Mouse (Mus musculus) ovary, postnatal 36 days (tissue): ENCODE measurements around the gene Edem2.
"Not testable (repeated sequence)": the region's sequence is repeated elsewhere in the genome, so short reads cannot be mapped to it uniquely, and the experiment has no call there.

Experiments
- DNase-seq: peaks from one replicate; pipeline ENCODE4 v3.0.0; 2022; ENCODE audit warnings: low spot score, mixed read lengths

The Edem2 gene

DNA sequence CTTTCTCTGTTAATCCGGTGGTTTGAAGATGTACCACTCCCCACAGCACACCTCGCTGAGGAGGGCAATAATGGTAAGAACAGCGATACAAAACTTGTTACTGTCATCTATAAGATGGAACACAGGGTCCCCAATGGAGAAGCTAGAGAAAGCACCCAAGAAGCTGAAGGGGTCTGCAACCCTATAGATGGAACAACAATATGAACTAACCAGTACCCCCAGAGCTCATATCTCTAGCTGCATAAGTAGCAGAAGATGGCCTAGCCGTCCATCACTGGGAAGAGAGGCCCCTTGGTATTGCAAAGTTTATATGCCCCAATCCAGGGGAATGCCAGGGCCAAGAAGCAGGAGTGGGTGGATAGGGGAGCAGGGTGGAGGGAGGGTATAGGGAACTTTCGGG is 6.5 kb upstream of the Edem2 start, which contains the start of gene Gm17581:
Gene Gm17581, minus strand, starts transcription at position 101 of the 400 bp plus-strand sequence.
- not testable (repeated sequence) for DNase-seq

DNA sequence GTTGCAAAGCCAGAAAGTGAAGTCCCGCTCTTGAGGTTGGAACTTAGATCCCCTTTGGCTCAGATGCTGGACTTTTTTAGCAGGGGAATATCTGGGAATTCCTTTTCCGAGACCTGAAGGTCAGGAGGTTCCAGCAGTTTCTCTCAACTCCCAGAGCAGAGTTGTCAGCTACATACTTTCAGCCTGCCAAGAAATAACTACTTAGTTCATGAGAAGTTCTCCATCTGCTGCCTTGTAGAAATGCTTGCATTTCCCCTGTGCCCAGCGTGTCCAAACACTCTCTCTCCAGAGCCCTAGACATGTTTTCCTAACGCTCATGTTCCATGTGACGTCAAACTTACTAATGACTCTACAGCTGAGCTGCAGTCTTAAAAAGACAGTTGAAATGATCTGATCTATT is 5.8 kb upstream of the Edem2 start:
- DNase-seq, result no peak

DNA sequence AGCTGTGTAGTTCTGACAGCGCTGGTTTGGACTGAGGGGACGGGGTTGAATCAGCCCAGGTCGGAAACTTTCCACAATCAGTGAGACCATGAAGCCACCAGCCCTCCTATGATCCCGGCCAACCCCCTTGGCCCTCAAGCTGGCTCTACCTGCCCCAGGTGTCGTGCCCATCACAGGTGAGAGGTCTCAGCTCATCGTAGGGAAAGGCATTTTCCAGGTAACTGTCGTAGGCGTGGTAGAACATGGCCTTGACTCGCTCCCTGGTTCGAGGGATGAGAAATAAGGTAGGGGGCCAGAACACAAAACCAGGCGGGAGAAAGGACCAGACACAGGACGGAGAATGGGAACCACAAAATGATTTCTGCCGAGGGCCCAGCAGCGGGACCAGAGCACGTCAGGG is 533 bp downstream of the Edem2 start:
- DNase-seq, result no peak

DNA sequence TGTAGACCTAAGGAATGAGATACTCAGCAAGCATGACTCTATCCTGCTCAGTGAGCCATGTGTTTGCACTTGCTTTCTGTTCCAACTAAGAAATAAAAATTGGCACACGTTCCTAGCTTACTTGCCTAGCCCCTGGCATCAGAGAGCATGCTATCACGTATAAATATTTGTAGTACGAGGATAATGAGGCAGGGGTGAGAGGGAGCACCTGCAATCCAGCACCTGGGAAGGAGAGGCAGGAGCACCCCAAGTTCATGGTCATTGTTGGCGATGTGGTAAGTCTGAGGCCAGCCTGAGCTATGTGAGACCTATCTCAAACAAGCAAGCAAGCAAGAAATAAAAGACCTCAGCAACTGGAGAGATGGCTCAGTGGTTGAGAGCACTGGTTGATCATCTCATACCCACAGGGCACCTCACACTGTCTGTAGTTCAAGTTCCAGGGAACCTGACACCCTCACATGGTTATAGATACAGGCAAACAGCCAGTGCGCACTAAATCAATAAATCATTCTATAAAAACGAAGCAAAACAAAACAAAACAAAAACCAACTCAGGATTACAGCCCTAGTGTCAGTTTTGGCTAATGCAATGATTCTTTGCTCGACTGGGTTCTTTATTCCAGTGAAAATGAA is 1.4 kb downstream of the Edem2 start:
- no peak for DNase-seq

DNA sequence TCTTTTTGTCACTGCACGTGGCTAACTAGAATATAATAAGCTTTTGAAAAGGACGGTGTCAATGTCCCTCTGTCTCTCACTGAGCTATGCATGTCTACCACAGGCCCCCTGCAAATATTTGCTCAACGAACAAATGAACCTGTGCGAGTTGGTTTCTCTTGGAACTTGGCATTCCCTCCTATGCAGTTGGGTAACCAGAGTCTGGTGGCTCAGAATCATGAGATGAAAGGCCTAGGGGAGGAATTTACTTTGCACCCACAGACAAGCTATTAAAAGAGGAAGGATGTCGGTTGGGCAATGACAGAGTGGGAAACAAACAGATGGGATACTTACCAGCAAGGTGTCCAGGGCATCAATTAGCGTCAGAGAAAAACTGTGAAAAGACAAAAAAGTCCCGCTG is 3.0 kb downstream of the Edem2 start:
- no peak for DNase-seq

DNA sequence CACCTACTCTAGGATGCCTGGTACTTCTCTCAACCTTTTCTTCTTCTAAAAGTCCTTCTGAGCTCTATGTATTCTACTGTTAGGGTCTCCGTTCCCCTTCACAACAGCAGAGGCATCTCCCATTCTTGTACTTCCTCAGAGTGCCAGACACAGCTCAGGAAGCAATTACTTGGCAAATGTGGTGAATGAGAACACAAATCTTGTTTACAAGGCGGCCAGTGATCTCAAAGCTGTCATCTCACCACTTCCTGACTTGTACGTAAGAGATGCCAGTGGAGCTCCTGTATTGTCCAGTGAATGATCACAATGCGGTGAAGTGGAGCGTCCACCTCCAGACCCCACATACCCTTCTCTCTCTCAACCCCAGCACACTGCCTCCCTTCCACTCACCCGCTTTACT is 4.7 kb downstream of the Edem2 start:
- no peak for DNase-seq

DNA sequence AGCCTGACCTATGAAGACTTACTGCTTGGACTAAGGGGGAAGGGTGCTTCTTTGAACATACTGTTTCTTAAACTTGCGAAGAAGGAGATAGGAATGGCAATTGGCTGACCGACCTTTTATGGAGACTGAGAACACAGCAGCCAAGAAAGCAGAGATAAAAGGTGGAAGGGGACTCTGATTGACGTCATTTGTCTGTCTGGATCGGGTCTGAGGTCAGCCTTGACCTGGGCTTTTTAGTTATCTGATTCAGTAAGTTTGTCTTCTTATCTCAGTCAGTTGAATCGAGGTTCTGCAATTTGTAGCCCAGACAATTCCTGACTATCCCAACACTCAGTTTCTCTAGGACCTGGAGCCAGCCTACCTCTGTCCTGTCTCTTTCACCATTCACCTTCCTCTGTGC is 5.2 kb downstream of the Edem2 start:
- no peak for DNase-seq

DNA sequence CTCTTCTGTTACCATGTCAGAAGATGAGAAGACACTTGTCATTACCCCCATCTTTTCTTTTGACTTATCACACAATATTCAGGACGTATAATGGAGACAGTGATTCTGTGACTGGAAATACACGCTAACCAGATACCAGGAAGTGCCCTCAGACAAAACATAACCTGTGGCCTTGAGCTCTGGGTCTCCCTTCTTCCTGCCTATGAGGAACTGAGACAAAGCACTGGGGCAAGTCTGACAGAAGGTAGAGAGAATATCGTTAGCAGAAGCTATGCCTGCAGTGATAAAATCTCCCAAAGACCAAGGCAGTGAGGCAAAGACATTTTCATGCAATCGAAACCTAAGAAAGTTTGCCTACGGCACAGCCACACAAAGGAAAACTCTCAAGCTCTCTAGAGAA is 8.7 kb downstream of the Edem2 start:
- DNase-seq, result no peak

DNA sequence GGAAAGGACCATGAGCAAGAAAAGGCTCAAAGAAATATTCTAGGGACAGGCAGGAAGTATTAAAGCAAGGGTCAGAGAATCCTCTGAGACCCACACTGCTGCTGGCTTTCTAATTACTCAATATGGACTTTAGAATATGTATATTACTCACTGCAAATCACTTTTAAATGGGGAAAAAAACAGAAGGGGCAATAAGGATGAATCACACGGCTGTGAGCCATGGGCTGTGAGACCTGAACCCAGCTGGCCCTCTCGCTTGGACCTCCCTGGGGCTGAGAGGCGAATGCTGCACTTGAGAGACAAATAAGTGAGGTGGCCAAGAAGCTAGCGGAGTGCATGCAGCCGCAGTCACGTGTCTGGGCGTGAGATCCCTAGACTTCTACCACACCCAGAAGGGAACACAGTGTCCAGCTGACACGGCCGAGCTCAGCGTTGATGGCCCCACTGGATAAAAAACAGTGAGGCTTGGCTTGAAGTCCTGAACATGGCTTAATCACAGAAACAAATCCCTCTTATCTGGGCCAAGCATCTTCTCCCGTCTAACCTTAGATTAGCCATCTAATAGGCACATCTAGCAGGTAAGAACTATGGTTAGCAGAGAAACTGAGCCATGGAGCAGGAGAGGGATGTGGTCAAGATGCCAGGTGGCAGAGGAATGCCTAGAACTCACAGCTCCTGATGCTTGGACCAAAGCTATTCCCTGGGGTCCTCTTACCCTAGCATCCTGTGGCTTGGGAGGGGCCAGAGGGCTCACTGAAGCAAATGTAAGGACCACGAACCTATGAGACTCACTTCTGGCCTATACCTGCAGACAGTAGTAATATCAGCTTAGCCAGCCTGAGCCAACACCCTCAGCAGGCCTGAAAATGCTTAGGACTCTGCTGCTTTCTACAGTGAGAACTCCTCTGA is 11.9 kb downstream of the Edem2 start:
- no peak for DNase-seq

DNA sequence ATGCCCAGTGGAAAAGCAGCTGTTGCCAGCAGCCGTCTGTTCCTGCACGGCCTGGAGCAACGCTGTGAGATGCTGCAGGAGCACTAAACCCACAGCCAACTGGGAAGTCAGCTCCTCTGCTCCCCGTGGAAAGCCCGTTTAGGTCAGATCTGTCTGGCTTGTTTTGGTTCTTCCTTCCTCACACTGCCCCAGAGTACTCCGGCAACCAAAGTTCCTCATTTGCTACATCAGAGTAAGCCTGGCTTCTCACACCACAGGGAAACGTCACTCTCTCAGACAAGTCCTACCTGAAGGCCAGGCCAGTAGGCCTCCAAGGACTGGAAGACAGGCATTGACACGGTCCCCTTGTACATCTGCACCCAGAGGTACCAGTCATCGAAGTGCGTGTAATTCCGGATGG is 18.7 kb downstream of the Edem2 start:
- no peak for DNase-seq

DNA sequence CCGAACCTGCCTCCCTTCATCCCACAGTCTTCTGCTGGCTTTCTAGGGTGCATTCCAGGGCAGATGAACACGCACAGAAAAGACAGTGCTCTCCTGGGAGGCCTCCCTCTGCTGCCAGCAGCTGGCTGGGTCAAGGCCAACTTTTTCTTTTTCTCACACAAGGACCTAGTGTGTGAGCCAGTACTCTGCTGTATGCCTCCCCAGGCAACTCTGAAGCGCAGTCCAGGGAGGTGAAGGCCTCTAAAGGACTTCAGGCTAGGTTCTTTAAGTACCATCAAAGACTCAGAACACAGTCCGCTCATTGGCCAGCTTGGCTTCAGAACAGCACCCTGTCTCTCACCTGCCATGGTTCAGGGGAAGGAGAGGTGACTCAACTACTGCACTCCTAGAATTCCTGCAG is 22.0 kb downstream of the Edem2 start:
- DNase-seq, result peak; percentile 43

DNA sequence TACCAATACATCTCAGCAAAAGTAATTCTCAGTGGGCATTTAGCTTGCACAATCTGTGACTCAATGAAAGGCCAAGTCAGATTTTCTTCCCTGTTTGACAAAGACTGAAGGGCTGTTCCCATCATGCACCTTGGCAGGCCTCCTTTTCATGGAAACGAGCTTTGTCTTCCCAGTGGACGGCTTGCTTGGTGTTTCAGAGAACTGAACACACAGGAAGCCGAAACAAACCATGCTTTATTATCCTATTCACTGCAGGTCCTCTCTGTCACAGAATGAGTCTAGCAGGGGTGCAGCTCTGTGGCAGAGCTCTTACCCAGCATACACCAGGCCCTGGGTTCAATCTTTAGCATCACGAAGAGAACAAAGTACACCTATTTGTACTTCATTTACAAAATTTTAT is 25.6 kb downstream of the Edem2 start:
- DNase-seq, result no peak

DNA sequence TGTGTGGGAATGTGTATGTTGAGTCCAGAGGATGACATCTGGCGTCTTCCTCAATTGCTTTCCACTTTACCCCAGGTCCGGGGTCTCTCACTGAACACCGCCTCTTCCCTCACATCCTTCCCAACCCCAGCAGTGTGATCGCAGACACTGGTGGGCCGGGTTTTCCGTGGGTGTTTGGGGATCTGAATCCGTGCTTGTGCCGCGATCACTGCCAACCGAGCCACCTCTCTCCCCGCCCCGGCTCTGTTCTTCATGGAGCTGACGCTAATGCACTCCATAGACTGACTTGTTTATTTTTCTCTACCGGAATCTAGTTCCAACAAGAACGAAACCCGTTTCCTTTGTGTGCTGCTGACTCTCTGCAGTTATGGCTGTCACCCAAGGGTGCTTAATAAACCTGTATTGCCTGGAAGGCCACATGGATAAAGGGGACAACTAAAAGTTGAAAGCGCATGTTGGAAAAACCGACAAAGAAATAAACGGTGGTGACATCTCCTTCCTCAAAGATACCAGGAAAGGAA is 27.8 kb downstream of the Edem2 start:
- DNase-seq, result no peak

DNA sequence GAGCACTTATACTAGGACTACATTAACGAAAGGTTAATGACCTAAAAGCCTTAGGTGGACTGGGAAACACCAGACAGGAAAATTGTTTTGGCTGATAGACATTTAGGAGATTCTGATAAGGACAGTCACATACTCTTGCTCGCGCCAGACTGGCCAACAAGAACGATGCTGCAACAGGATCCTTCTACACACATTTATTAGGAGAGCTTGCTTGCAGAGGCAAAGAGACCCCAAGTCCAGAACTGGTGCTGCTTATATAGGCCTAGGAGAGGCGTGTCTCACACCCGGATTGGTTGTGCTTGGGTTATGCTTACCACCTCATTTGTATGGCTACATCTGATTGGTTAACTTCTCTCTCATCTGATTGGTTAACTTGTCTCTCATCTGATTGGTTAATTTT is 30.8 kb downstream of the Edem2 start:
- DNase-seq, result not testable (repeated sequence)

DNA sequence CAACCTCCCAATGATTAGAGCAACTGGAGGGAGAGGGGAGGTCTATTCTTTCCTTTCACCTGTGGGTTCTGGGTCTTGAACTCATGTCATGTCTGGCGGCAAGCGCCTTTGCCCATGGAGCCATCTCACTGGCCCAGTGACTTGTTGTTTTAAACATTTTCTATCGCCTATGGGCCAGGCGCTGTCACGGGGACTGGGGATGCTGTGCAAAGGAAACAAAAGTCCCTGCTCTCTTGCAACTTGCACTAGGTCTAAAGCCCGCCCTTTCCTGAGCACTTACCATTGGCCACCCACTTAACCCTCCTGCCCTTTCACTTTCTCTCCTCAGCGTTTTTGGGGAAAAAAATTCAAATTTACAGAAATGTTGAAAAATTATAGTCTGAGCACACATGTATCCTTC is 32.4 kb downstream of the Edem2 start:
- DNase-seq, result no peak

DNA sequence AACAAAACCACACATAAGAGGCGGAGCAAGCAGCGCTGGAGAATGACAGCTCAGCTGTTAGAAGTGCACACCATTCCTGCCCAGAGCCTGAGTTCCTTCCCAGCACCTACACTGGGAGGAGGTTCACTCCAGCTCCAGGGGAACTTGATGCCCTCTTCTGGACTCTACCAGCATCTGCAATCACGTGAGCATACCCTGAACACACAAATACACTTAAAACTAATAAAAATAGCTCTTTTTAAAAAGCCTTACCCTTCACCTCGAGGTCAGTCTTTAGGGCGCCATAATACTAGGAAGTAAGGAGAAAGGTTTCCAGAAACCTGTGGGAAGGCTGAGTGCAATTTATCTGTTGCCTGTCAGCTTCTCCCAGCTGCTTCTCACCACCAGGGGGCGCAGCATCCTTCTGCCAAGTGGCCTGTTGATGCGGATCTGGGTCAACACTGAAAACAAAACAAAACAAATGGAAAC is 33.1 kb downstream of the Edem2 start:
- DNase-seq, result peak; percentile 79

DNA sequence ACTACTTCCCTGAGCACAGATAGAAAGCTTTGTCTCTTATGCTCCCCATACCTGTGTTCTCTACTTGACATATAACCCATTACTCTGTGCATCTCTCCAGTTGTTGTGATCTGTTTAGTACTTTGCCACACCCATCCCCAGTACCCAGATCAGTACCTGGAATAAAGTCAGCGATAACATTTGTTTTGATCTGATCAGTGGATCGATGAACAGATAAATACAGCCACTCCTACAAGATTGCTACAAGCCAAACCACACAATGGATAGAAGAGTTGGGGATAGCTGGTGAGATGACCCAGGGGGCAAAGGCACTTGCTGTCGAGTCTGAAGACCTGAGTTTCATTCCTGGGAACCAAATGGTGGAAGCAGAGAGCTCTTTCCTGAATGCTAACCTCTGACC is 34.0 kb downstream of the Edem2 start:
- DNase-seq, result no peak

DNA sequence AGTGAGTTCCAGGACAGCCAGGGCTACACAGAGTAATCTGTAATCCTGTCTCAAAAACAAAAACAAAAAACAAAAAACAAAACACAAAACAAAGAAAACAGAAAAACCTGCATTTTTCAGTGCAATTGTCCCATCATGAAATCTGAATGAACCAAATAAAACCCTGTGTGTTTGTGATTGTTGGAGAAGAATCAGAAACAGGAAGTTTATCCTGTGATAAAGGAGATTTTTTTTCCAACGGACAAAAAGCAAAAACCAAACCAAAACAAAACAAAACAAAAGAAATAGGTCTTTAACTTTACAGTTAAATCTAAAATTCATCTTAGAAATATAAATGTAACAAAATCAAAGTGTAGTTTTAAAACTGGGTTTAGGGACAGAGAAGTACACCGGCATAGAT is 34.7 kb downstream of the Edem2 start:
- DNase-seq, result no peak

DNA sequence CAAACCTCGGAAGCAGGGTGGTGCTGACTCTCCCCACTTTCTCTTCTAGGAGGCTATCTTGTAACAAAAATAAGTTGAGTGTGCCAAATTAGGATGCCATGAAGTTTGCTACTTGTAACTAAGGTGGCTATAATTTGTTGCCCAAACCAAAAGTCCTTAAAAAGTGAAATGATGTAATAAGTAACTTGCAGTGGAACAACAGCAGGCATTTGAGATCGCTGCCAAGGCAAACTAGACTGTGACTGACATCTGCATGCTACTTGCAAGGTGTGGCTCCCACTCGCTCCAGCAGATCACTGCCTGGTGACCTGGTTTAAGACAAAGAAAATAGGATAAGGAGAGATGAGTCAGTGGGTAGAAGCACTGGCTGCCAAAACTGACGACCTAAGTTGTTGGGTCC is 36.1 kb downstream of the Edem2 start:
- no peak for DNase-seq

DNA sequence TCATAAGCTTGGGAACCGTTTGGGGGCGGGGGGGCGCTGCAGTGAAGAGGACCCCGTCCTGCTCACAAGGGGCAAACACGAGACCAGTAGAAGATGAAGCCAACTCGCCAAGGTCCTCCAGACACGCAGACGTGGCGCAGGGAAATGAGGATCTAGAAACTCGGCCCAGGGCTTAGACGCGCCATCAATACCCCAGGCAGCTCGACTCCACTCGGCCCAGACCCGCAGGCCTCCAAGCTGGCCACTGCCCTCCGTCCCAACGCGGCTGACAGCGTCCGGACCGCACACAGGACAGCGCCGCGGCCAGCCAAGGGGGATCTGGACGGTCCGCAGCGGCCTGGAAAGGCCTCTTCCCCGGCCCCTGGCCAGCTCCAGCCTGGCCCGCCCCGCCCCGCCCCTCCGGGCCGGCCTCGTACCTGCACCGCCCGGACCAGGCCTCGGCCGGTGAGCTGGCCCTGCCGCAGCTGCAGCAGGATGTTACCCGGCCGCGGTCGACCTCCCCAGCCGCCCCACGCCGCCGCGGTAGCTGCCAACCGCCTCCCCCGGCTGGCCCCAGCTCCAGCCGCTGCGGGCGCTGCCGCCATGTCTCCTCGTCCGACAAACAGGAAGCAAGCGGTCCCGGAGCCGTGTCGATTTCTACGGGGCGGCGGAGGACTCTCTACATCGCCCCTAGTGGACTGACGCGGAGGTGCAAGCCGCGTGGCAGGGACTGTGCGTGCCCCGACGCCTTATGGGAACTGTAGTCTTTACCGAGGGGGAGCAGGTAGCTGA is 37.4 kb downstream of the Edem2 start, which contains the start of gene Trpc4ap:
Gene Trpc4ap, minus strand, starts transcription at position 662 of the 771 bp plus-strand sequence.
- DNase-seq, result peak; percentile 97

DNA sequence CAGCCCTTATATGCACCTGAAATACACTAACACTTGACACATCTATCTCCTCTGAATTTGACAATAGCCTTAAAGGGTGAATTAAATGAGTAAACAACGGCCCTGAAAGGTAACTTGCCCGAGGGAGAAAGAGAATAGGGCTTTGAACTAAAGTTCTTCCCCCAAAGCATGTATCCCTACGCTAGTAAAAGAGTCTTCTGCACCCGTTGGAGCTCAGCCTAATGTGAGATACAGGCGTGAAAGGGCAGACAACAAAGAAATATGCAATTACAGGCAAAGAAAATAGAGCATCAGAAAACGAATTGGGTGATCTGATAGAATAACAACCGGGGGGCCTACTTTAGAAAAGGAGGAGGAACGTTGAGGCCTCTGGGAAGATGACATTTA is 37.9 kb downstream of the Edem2 start:
- no peak for DNase-seq

DNA sequence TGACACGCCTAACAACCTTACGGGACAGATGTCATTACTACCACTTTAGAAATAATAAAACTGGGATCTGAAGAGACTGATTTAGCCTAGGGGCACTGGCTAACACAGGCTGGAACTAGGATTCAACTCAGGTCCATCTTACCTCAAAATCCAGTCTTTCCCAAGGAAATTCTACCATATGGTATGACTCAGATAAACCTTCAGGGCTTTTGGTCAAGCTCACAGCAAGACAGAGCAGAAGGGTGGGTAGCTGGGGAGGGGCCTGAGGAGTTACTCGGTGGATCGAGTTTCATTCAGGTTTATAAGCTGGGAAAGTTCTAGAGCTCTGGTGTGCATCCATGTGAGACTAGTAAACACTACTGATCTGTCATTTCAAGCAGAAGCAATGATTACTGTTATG is 40.1 kb downstream of the Edem2 start:
- no peak for DNase-seq
